ENCODE assay signal across 9 mouse cellular contexts in the genomic region with DNA sequence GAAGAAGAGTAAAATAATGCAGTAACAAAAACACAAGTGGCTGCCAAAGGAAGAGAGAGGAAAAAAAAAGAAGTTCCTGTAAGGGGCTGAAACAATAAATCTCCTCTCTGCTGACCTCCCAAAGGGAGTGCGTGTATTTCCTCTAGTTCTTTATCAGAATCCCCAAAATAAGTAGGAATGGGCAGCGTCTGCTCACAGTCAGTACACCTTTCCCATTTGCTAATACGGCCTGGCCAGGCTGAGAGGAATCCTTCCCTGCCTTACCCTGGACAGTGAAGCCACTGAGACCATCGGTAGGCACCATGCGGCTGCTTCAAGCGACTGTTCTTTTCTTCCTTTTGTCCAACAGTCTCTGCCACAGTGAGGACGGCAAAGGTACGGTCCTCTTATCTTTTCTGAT. TPM values are rescaled to one million over a fixed set of nuclear protein-coding genes. Genes with fewer than 3 reads are reported as not detected.
DNase-seq lines count a peak whose midpoint lies in the region; ATAC-seq and TF ChIP-seq lines count a peak whose summit lies in the region.
"Had no signal": no experiment of that assay in that cellular context is flagged by ENCODE, and none has a peak within 500 bp of the region (broad histone marks: within the 10 kb centered on the region; RNA-seq: fewer than 3 reads in every experiment).

A gene (plus strand): TSS at position 130 of the 400 bp plus-strand sequence.

- peak within 1 kb of the TSS; percentile 84 for H3K27ac ChIP-seq in lung, postnatal 0 days (ENCODE audit: low read length)
- H3K27ac ChIP-seq in intestine, embryonic 15.5 days: no peak within 1 kb of the TSS
- H3K27ac ChIP-seq in neural tube, embryonic 12.5 days: no peak within 1 kb of the TSS
- H3K27ac ChIP-seq: liver, embryonic 15.5 days had no signal

- H3K27me3 ChIP-seq in lung, postnatal 0 days (replicated peaks; ENCODE audit: insufficient read depth, low read length): no peaks in the 10 kb centered on the region
- no peaks in the 10 kb centered on the region for H3K27me3 ChIP-seq in intestine, embryonic 15.5 days (replicated peaks)
- no peaks in the 10 kb centered on the region for H3K27me3 ChIP-seq in neural tube, embryonic 12.5 days (replicated peaks)
- H3K27me3 ChIP-seq: liver, embryonic 15.5 days had no signal

- DNase-seq in lung, postnatal 0 days (ENCODE audit: low spot score): no peak
- DNase-seq in lung, postnatal 4 days: no peak
- peak; percentile 95 for DNase-seq in heart, adult 11 months
- DNase-seq in thymus, adult 18-20 months: no peak
- no peak for DNase-seq in layer of hippocampus, postnatal 25 days (ENCODE audit: extremely low spot score in 1 of 2, low spot score in 1 of 2)
- no peak for DNase-seq in spleen, adult 18-20 months

- 0 out of 2 replicates have a peak within 1 kb of the TSS, but pooled peaks have one; percentile 19 for H3K9ac ChIP-seq in lung, postnatal 0 days (replicated peaks; ENCODE audit: low read depth)
- H3K9ac ChIP-seq in intestine, embryonic 15.5 days: no peak within 1 kb of the TSS
- no peak within 1 kb of the TSS for H3K9ac ChIP-seq in neural tube, embryonic 12.5 days
- H3K9ac ChIP-seq: liver, embryonic 15.5 days had no signal

- WGBS in lung, postnatal 0 days: 32% methylated on average over 8 of the region's 8 CpGs
- WGBS in intestine, embryonic 15.5 days: 43% methylated on average over 8 of the region's 8 CpGs
- 65% methylated on average over 8 of the region's 8 CpGs for WGBS in neural tube, embryonic 12.5 days

- TF ChIP-seq EP300 in lung, postnatal 0 days (IDR thresholded peaks at IDR 0.05): peak; percentile 34; the same call in 1 of the 2 replicates

- H3K36me3 ChIP-seq in lung, postnatal 0 days (ENCODE audit: insufficient read depth, low read length): no peaks in the 10 kb centered on the region
- H3K36me3 ChIP-seq in intestine, embryonic 15.5 days: no peaks in the 10 kb centered on the region
- no peaks in the 10 kb centered on the region for H3K36me3 ChIP-seq in neural tube, embryonic 12.5 days
- H3K36me3 ChIP-seq: liver, embryonic 15.5 days had no signal

- no peaks in the 10 kb centered on the region for H3K9me3 ChIP-seq in lung, postnatal 0 days (ENCODE audit: low read length)
- H3K9me3 ChIP-seq in intestine, embryonic 15.5 days: no peaks in the 10 kb centered on the region
- no peaks in the 10 kb centered on the region for H3K9me3 ChIP-seq in neural tube, embryonic 12.5 days
- H3K9me3 ChIP-seq: liver, embryonic 15.5 days had no signal

- no peak for TF ChIP-seq CTCF in lung, postnatal 0 days (IDR thresholded peaks at IDR 0.05)

- peak within 1 kb of the TSS; percentile 31 for H3K4me3 ChIP-seq in lung, postnatal 0 days (ENCODE audit: low read depth, low read length)
- 0 out of 2 replicates have a peak within 1 kb of the TSS, but pooled peaks have one; percentile 7 for H3K4me3 ChIP-seq in intestine, embryonic 15.5 days (replicated peaks)
- no peak within 1 kb of the TSS for H3K4me3 ChIP-seq in neural tube, embryonic 12.5 days
- H3K4me3 ChIP-seq: liver, embryonic 15.5 days had no signal

- ATAC-seq in lung, postnatal 0 days: no peak
- ATAC-seq in intestine, embryonic 15.5 days: no peak
- no peak for ATAC-seq in neural tube, embryonic 12.5 days (ENCODE audit: low FRiP score, low read depth)

- peak within 1 kb of the TSS; percentile 42 for H3K4me2 ChIP-seq in lung, postnatal 0 days (replicated peaks; ENCODE audit: low read depth, low read length)
- no peak within 1 kb of the TSS for H3K4me2 ChIP-seq in intestine, embryonic 15.5 days (replicated peaks)
- no peak within 1 kb of the TSS for H3K4me2 ChIP-seq in neural tube, embryonic 12.5 days (replicated peaks)
- H3K4me2 ChIP-seq: liver, embryonic 15.5 days had no signal

- no peaks in the 10 kb centered on the region for H3K4me1 ChIP-seq in lung, postnatal 0 days (ENCODE audit: insufficient read depth, low read depth, low read length)
- H3K4me1 ChIP-seq in intestine, embryonic 15.5 days (replicated peaks): no peaks in the 10 kb centered on the region
- H3K4me1 ChIP-seq in neural tube, embryonic 12.5 days: no peaks in the 10 kb centered on the region
- H3K4me1 ChIP-seq: liver, embryonic 15.5 days had no signal

RNA-seq across cellular contexts. Expression of the gene that starts here (rescaled TPM):
- polyA plus RNA-seq in lung, postnatal 0 days (2015; fragmentation: Nextera tagmentation; extraction: Ambion mirVana): 105 and 115 TPM in 2 replicates
- polyA plus RNA-seq in intestine, embryonic 15.5 days (2015; fragmentation: Nextera tagmentation; extraction: Ambion mirVana): 21.9 and 24.4 TPM in 2 replicates
- polyA plus RNA-seq in neural tube, embryonic 12.5 days (2016; fragmentation: Nextera tagmentation; extraction: Ambion mirVana): 19.1 and 24.1 TPM in 2 replicates
- 10 to 100 TPM in 1 of 2 experiments, 1 to 10 TPM in 1; 6.4 to 10.6 TPM for total RNA-seq in layer of hippocampus, postnatal 25 days (2021)
